Mouse (Mus musculus) kidney, embryonic 15.5 days (tissue): ENCODE measurements at regions not wholly inside any gene's neighbourhood (a gene's known extent, or its start where the extent isn't known, plus 50 kb on each side); places are given as distances from the start of the nearest gene placed in this dataset.

Experiments used
- ATAC-seq: fragments of 200-750 bp; cut with Nextera tagmentation; replicated peaks from 2 replicates; pipeline ENCODE4 v1.8.0; 2017; ENCODE audit warnings: moderate TSS enrichment; ENCODE audit not compliant: low FRiP score
- H3K27ac ChIP-seq: fragments of 300-500 bp; sonication (generic); 2 replicates; pipeline ENCODE4 v1.5.1; 2015; ENCODE audit warnings: mild to moderate bottlenecking, inconsistent platforms
- H3K27me3 ChIP-seq: fragments of 300-500 bp; sonication (generic); 2 replicates; pipeline ENCODE4 v1.6.1; 2015; ENCODE audit warnings: inconsistent platforms
- H3K36me3 ChIP-seq: fragments of 300-500 bp; sonication (generic); 2 replicates; pipeline ENCODE4 v1.6.1; 2015; ENCODE audit warnings: inconsistent platforms
- H3K4me1 ChIP-seq: fragments of 300-500 bp; sonication (generic); 2 replicates; pipeline ENCODE4 v1.6.1; 2015; ENCODE audit warnings: inconsistent platforms
- H3K4me2 ChIP-seq: fragments of 300-500 bp; sonication (generic); 2 replicates; pipeline ENCODE4 v1.6.1; 2015; ENCODE audit warnings: moderate library complexity, mild to moderate bottlenecking, inconsistent platforms
- H3K4me3 ChIP-seq: fragments of 300-500 bp; sonication (generic); replicated peaks from 2 replicates; pipeline ENCODE4 v1.5.1; 2015; ENCODE audit warnings: mild to moderate bottlenecking, inconsistent platforms
- H3K9ac ChIP-seq: fragments of 300-500 bp; sonication (generic); 2 replicates; pipeline ENCODE4 v1.6.1; 2015; ENCODE audit warnings: mild to moderate bottlenecking, inconsistent platforms
- H3K9me3 ChIP-seq: fragments of 300-500 bp; sonication (generic); replicated peaks from 2 replicates; pipeline ENCODE4 v1.6.1; 2016; ENCODE audit warnings: inconsistent platforms
- WGBS: fragments of 180-500 bp; shearing (Covaris S2); methylation state at CpG from one replicate; pipeline ENCODE4 v1.1.7; 2015; ENCODE audit warnings: mixed read lengths; 5-methylcytosine and 5-hydroxymethylcytosine counted together

- no peak for ATAC-seq
- H3K4me2 ChIP-seq, result no peak overlapping the region
- WGBS, result 67% methylated on average over 4 of the region's 4 CpGs
Measured at GRCm38 (mm10) chr13:10636859-10637258, 276.2 kb upstream of the Chrm3 start.

GRCm38 (mm10) chr13:10630467-10630866 is 269.8 kb upstream of the Chrm3 start:
- Histone ChIP-seq H3K9ac (no peak overlapping the region), H3K36me3 (no peaks in the 10 kb centered on the region), H3K4me1 (no peaks in the 10 kb centered on the region), H3K4me3 (no peak overlapping the region), H3K27me3 (no peaks in the 10 kb centered on the region), H3K4me2 (no peak overlapping the region), H3K27ac (no peak overlapping the region), H3K9me3 (no peaks in the 10 kb centered on the region)
- 65% methylated on average over 2 of the region's 2 CpGs for WGBS
- ATAC-seq, result no peak

More at GRCm38 (mm10) chr13:10636859-10637258, 276.2 kb upstream of the Chrm3 start:
- H3K4me3 ChIP-seq, result no peak overlapping the region
- H3K9me3 ChIP-seq, result no peaks in the 10 kb centered on the region
- no peak overlapping the region for H3K9ac ChIP-seq
- no peaks in the 10 kb centered on the region for H3K36me3 ChIP-seq
- no peaks in the 10 kb centered on the region for H3K27me3 ChIP-seq
- no peaks in the 10 kb centered on the region for H3K4me1 ChIP-seq
- no peak overlapping the region for H3K27ac ChIP-seq

- Histone ChIP-seq H3K9ac (no peak overlapping the region), H3K4me3 (no peak overlapping the region), H3K27ac (no peak overlapping the region), H3K4me1 (no peaks in the 10 kb centered on the region), H3K9me3 (no peaks in the 10 kb centered on the region), H3K36me3 (no peaks in the 10 kb centered on the region), H3K4me2 (no peak overlapping the region), H3K27me3 (no peaks in the 10 kb centered on the region)
- no peak for ATAC-seq
Measured at GRCm38 (mm10) chr13:10619661-10620060, 259.0 kb upstream of the Chrm3 start.

GRCm38 (mm10) chr13:10618421-10618954 is 257.8 kb upstream of the Chrm3 start:
- no peaks in the 10 kb centered on the region for H3K9me3 ChIP-seq
- no peaks in the 10 kb centered on the region for H3K36me3 ChIP-seq
- H3K27ac ChIP-seq, result no peak overlapping the region
- 75% methylated on average over 3 of the region's 3 CpGs for WGBS
- H3K27me3 ChIP-seq, result no peaks in the 10 kb centered on the region
- ATAC-seq, result no peak
- no peaks in the 10 kb centered on the region for H3K4me1 ChIP-seq
- H3K4me2 ChIP-seq, result no peak overlapping the region
- no peak overlapping the region for H3K4me3 ChIP-seq
- no peak overlapping the region for H3K9ac ChIP-seq

GRCm38 (mm10) chr13:10574951-10575350 is 214.3 kb upstream of the Chrm3 start:
- Histone ChIP-seq H3K9me3 (no peaks in the 10 kb centered on the region), H3K9ac (no peak overlapping the region), H3K4me3 (no peak overlapping the region), H3K36me3 (no peaks in the 10 kb centered on the region), H3K4me2 (no peak overlapping the region), H3K27me3 (no peaks in the 10 kb centered on the region), H3K4me1 (no peaks in the 10 kb centered on the region), H3K27ac (no peak overlapping the region)
- 91% methylated on average over 5 of the region's 5 CpGs for WGBS
- no peak for ATAC-seq

GRCm38 (mm10) chr13:10566825-10567224 is 206.2 kb upstream of the Chrm3 start:
- WGBS, result 94% methylated on average over 1 of the region's 1 CpGs
- H3K27me3 ChIP-seq, result no peaks in the 10 kb centered on the region
- H3K9ac ChIP-seq, result no peak overlapping the region
- H3K4me3 ChIP-seq, result no peak overlapping the region
- H3K4me1 ChIP-seq, result no peaks in the 10 kb centered on the region
- no peak for ATAC-seq
- H3K9me3 ChIP-seq, result no peaks in the 10 kb centered on the region
- H3K4me2 ChIP-seq, result no peak overlapping the region
- no peak overlapping the region for H3K27ac ChIP-seq
- H3K36me3 ChIP-seq, result no peaks in the 10 kb centered on the region

GRCm38 (mm10) chr13:10557559-10557958 is 196.9 kb upstream of the Chrm3 start:
- Histone ChIP-seq H3K4me2 (no peak overlapping the region), H3K4me3 (no peak overlapping the region), H3K27ac (no peak overlapping the region), H3K9ac (no peak overlapping the region), H3K9me3 (no peaks in the 10 kb centered on the region), H3K27me3 (no peaks in the 10 kb centered on the region), H3K4me1 (no peaks in the 10 kb centered on the region), H3K36me3 (no peaks in the 10 kb centered on the region)
- WGBS, result 74% methylated on average over 1 of the region's 1 CpGs
- no peak for ATAC-seq

- no peak for ATAC-seq
- no peaks in the 10 kb centered on the region for H3K9me3 ChIP-seq
- H3K9ac ChIP-seq, result no peak overlapping the region
- no peaks in the 10 kb centered on the region for H3K36me3 ChIP-seq
- no peaks in the 10 kb centered on the region for H3K27me3 ChIP-seq
- H3K27ac ChIP-seq, result no peak overlapping the region
- no peaks in the 10 kb centered on the region for H3K4me1 ChIP-seq
- 76% methylated on average over 2 of the region's 2 CpGs for WGBS
- no peak overlapping the region for H3K4me2 ChIP-seq
- H3K4me3 ChIP-seq, result no peak overlapping the region
Measured at GRCm38 (mm10) chr13:10554595-10554994, 193.9 kb upstream of the Chrm3 start.

GRCm38 (mm10) chr13:10542723-10543122 is 182.1 kb upstream of the Chrm3 start:
- Histone ChIP-seq H3K4me1 (no peaks in the 10 kb centered on the region), H3K27me3 (no peaks in the 10 kb centered on the region), H3K9me3 (no peaks in the 10 kb centered on the region), H3K27ac (no peak overlapping the region), H3K36me3 (no peaks in the 10 kb centered on the region), H3K4me3 (no peak overlapping the region), H3K9ac (no peak overlapping the region), H3K4me2 (no peak overlapping the region)
- 97% methylated on average over 1 of the region's 1 CpGs for WGBS
- no peak for ATAC-seq

- Histone ChIP-seq H3K27ac (no peak overlapping the region), H3K4me3 (no peak overlapping the region), H3K9me3 (no peaks in the 10 kb centered on the region), H3K4me1 (no peaks in the 10 kb centered on the region), H3K27me3 (no peaks in the 10 kb centered on the region), H3K36me3 (no peaks in the 10 kb centered on the region), H3K9ac (no peak overlapping the region), H3K4me2 (no peak overlapping the region)
- WGBS, result 76% methylated on average over 8 of the region's 8 CpGs
- ATAC-seq, result no peak
Measured at GRCm38 (mm10) chr13:10540197-10540940, 179.7 kb upstream of the Chrm3 start.

GRCm38 (mm10) chr13:10538927-10539326 is 178.3 kb upstream of the Chrm3 start:
- 81% methylated on average over 4 of the region's 4 CpGs for WGBS
- H3K4me1 ChIP-seq, result no peaks in the 10 kb centered on the region

GRCm38 (mm10) chr13:10527251-10527650 is 166.6 kb upstream of the Chrm3 start:
- Histone ChIP-seq H3K4me3 (no peak overlapping the region), H3K9me3 (no peaks in the 10 kb centered on the region), H3K4me1 (no peaks in the 10 kb centered on the region), H3K27ac (no peak overlapping the region), H3K36me3 (no peaks in the 10 kb centered on the region), H3K4me2 (no peak overlapping the region), H3K27me3 (no peaks in the 10 kb centered on the region), H3K9ac (no peak overlapping the region)
- 76% methylated on average over 2 of the region's 2 CpGs for WGBS
- no peak for ATAC-seq

More at GRCm38 (mm10) chr13:10538927-10539326, 178.3 kb upstream of the Chrm3 start:
- Histone ChIP-seq H3K27me3 (no peaks in the 10 kb centered on the region), H3K36me3 (no peaks in the 10 kb centered on the region), H3K9ac (no peak overlapping the region), H3K9me3 (no peaks in the 10 kb centered on the region), H3K4me2 (no peak overlapping the region), H3K4me3 (no peak overlapping the region), H3K27ac (no peak overlapping the region)
- ATAC-seq, result no peak
